Mouse (Mus musculus): Measurements from ENCODE around the gene Trem3.

DNA sequence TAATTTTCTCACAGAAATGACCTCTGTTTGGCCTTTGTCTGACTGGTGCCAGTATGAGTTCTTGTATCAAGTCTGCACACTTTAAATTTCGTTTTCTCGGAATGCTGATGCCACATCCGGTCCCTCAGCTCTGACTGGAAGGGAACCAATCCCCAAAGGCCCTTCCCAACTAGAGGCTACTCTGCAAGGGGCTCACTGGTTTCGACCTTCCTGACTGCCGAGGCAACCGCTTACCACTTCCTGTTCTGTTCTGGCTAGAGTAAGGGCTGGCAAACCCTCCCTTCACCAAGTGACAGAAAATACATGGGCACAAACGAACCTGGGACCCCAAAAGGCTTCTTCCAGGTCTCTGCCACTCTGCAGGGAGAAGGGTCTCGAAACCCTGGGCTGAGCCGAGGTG, 53.3 kb downstream of the Trem3 start:
- TF ChIP-seq CTCF (IDR thresholded peaks at IDR 0.05; ENCODE audit: low read depth, low read length) (no peak), POLR2A (IDR thresholded peaks at IDR 0.05; ENCODE audit: insufficient read depth, low read length) (no peak), EP300 (IDR thresholded peaks at IDR 0.05; ENCODE audit: insufficient read depth, low read depth, low read length) (no peak)

Data from ES-Bruce4 (cell line).